19 mouse cellular contexts compared by ENCODE assay signal in the genomic region with DNA sequence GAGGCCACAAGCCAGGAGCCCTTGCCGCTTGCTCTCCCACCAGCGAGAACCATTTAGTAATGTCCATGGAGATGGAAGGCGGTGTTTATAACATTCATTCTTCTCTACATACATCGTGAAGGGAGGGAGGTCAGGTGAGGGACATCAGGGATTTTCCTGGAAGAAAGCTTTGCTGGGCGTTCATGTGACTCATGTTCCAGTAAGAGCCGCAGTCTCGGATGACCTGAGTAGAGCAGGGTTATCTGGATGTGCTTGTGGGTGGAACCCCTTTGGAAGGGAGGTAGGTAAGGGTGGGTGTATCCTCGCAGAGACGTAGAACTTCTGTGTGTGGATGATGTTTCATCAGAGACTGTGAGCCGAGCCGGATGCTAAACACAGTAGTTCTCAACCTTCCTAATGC. TPM values are rescaled to one million over a fixed set of nuclear protein-coding genes. Genes with fewer than 3 reads are reported as not detected.
A peak's percentile ranks its signal among the peaks of the same experiment; 100 is the strongest.
DNase-seq lines count a peak whose midpoint lies in the region; ATAC-seq lines count a peak whose summit lies in the region.
"Had no signal": no experiment of that assay in that cellular context is flagged by ENCODE, and none has a peak within 500 bp of the region (broad histone marks: within the 10 kb centered on the region; RNA-seq: fewer than 3 reads in every experiment).

TSS of gene Lrrc2 (plus strand) at position 149 of the 400 bp plus-strand sequence.

- intact Hi-C loops in heart, postnatal 14 days (cut with DNase I): loop anchor here (5.0 to 10.0 kb wide), 3 partner anchors 169 to 537 kb away; partner anchors contain the start of gene Ngp

- H3K9ac ChIP-seq in midbrain, embryonic 11.5 days (ENCODE audit: low read length): no peak within 1 kb of the TSS
- H3K9ac ChIP-seq in midbrain, embryonic 16.5 days (ENCODE audit: low read depth, low read length): no peak within 1 kb of the TSS
- H3K9ac ChIP-seq: hindbrain, embryonic 12.5 days; liver, embryonic 14.5 days; midbrain, embryonic 15.5 days; neural tube, embryonic 12.5 days had no signal

- H3K36me3 ChIP-seq in midbrain, embryonic 11.5 days (ENCODE audit: control insufficient read depth, insufficient read depth, low read length): no peaks in the 10 kb centered on the region
- no peaks in the 10 kb centered on the region for H3K36me3 ChIP-seq in midbrain, embryonic 16.5 days (ENCODE audit: control insufficient read depth, insufficient read depth, low read length)
- H3K36me3 ChIP-seq: embryonic facial prominence, embryonic 10.5 days; hindbrain, embryonic 12.5 days; midbrain, embryonic 15.5 days; neural tube, embryonic 12.5 days had no signal

- WGBS in midbrain, embryonic 11.5 days: 88% methylated on average over 11 of the region's 11 CpGs
- WGBS in midbrain, embryonic 16.5 days: 92% methylated on average over 11 of the region's 11 CpGs

- H3K9me3 ChIP-seq in midbrain, embryonic 11.5 days (ENCODE audit: control insufficient read depth, low read length): no peaks in the 10 kb centered on the region
- no peaks in the 10 kb centered on the region for H3K9me3 ChIP-seq in midbrain, embryonic 16.5 days (replicated peaks; ENCODE audit: control insufficient read depth, low read length, poor library complexity, severe bottlenecking)
- H3K9me3 ChIP-seq: embryonic facial prominence, embryonic 10.5 days; hindbrain, embryonic 12.5 days; midbrain, embryonic 15.5 days; neural tube, embryonic 12.5 days had no signal

- no peak within 1 kb of the TSS for H3K4me3 ChIP-seq in midbrain, embryonic 11.5 days (ENCODE audit: low read depth, low read length)
- H3K4me3 ChIP-seq in midbrain, embryonic 16.5 days (ENCODE audit: low read depth, low read length): no peak within 1 kb of the TSS
- H3K4me3 ChIP-seq: embryonic facial prominence, embryonic 10.5 days; hindbrain, embryonic 12.5 days; midbrain, embryonic 15.5 days; neural tube, embryonic 12.5 days had no signal

- H3K4me1 ChIP-seq in midbrain, embryonic 11.5 days (ENCODE audit: control insufficient read depth, insufficient read depth, low read length): peaks cover 25% of the 10 kb centered on the region
- H3K4me1 ChIP-seq in midbrain, embryonic 16.5 days (ENCODE audit: control insufficient read depth, insufficient read depth, low read length): peaks cover 4% of the 10 kb centered on the region

- peaks cover 20% of the 10 kb centered on the region; the same call in 1 of the 2 replicates for H3K27me3 ChIP-seq in midbrain, embryonic 11.5 days (ENCODE audit: control insufficient read depth, insufficient read depth, low read length)
- H3K27me3 ChIP-seq in midbrain, embryonic 16.5 days (ENCODE audit: control insufficient read depth, insufficient read depth, low read depth, low read length): no peaks in the 10 kb centered on the region

- peak; percentile 37 for DNase-seq in midbrain, embryonic 11.5 days (ENCODE audit: low spot score, missing footprints)
- no peak for DNase-seq in gastrocnemius, adult 8-10 months (ENCODE audit: low spot score in 2 of 2)
- DNase-seq in heart, postnatal 14 days: no peak
- DNase-seq in kidney, postnatal 4 days: no peak
- no peak for DNase-seq in cerebellum, adult 18-20 months
- DNase-seq in retina, postnatal 1 day: no peak
- DNase-seq: adrenal gland, postnatal 25 days; cerebellum, postnatal 14 days; kidney, postnatal 14 days; left cerebral cortex, postnatal 4 days; lung, postnatal 10 days; thymus, postnatal 4 days had no signal

- no peak within 1 kb of the TSS for H3K4me2 ChIP-seq in midbrain, embryonic 11.5 days
- no peak within 1 kb of the TSS for H3K4me2 ChIP-seq in midbrain, embryonic 16.5 days (ENCODE audit: low read length)
- H3K4me2 ChIP-seq: hindbrain, embryonic 12.5 days; neural tube, embryonic 12.5 days had no signal

- H3K27ac ChIP-seq in midbrain, embryonic 11.5 days (ENCODE audit: low read depth, low read length): no peak within 1 kb of the TSS
- no peak within 1 kb of the TSS for H3K27ac ChIP-seq in midbrain, embryonic 16.5 days (ENCODE audit: low read length)
- H3K27ac ChIP-seq: embryonic facial prominence, embryonic 10.5 days; hindbrain, embryonic 12.5 days; liver, embryonic 14.5 days; neural tube, embryonic 12.5 days had no signal

- no peak for ATAC-seq in midbrain, embryonic 11.5 days (ENCODE audit: low FRiP score)
- no peak for ATAC-seq in midbrain, embryonic 16.5 days
- ATAC-seq: intestine, embryonic 16.5 days; midbrain, embryonic 15.5 days had no signal

RNA-seq across cellular contexts. Expression of gene Lrrc2, which starts in this region (rescaled TPM):
- 0.04 TPM in 1 of 2 replicates, not detected in the other for polyA plus RNA-seq in midbrain, embryonic 11.5 days (2014; fragmentation: Nextera tagmentation; extraction: Ambion mirVana)
- polyA plus RNA-seq in midbrain, embryonic 16.5 days (2015; fragmentation: Nextera tagmentation; extraction: Ambion mirVana): 0.29 and 1.2 TPM in 2 replicates
- total RNA-seq in gastrocnemius, adult 8-10 months (2022): 100 to 1,000 TPM in 1 of 4 experiments, 10 to 100 TPM in 3; 84.4 to 106 (median 97.6) TPM
- 10 to 100 TPM; 68.5 to 71.5 TPM for total RNA-seq in heart, postnatal 14 days (2021)

Comparison
In these comparisons a context has a peak if more than half of its experiments do, and no peak if none do; other contexts are left out.
1. Peak in DNase-seq in midbrain, embryonic 11.5 days; RNA of the gene not detected or under 1 TPM.